Mouse (Mus musculus): ENCODE measurements around the gene Copb2. TPM values are rescaled to one million over a fixed set of nuclear protein-coding genes. Genes with fewer than 3 reads are reported as not detected.

Gene Copb2
- polyA plus RNA-seq, 1 experiment = 18.2 TPM

GRCm38 (mm10) chr9:98538017-98538712, 25.4 kb upstream of the Copb2 start:
- TF ChIP-seq GATA1 (IDR thresholded peaks at IDR 0.05; ENCODE audit: borderline replicate concordance, low read length) (no peak), FLI1 (IDR thresholded peaks at IDR 0.05; ENCODE audit: low read length) (no peak)
- H3K4me3 ChIP-seq (replicated peaks) = peak overlapping the region; percentile 77
- peaks cover 22% of the 10 kb centered on the region for H3K4me1 ChIP-seq
- peaks cover 2% of the 10 kb centered on the region; the same call in 1 of the 2 replicates for H3K9me3 ChIP-seq
- H3K27me3 ChIP-seq (replicated peaks) = peaks cover 3% of the 10 kb centered on the region
- H3K36me3 ChIP-seq (replicated peaks; ENCODE audit: low read length) = peaks cover 3% of the 10 kb centered on the region

GRCm38 (mm10) chr9:98538713-98539360, 24.7 kb upstream of the Copb2 start:
- Histone ChIP-seq H3K4me3 (replicated peaks) (peak overlapping the region; percentile 77), H3K9me3 (peaks cover 2% of the 10 kb centered on the region; the same call in 1 of the 2 replicates), H3K4me1 (peaks cover 18% of the 10 kb centered on the region), H3K27me3 (replicated peaks) (peaks cover 3% of the 10 kb centered on the region), H3K36me3 (replicated peaks; ENCODE audit: low read length) (peaks cover 3% of the 10 kb centered on the region)
- no peak for TF ChIP-seq FLI1 (IDR thresholded peaks at IDR 0.05; ENCODE audit: low read length)
- no peak for TF ChIP-seq GATA1 (IDR thresholded peaks at IDR 0.05; ENCODE audit: borderline replicate concordance, low read length)

- H3K36me3 ChIP-seq (replicated peaks; ENCODE audit: low read length) = no peaks in the 10 kb centered on the region
- no peak for TF ChIP-seq GATA1 (IDR thresholded peaks at IDR 0.05; ENCODE audit: borderline replicate concordance, low read length)
- no peak for TF ChIP-seq FLI1 (IDR thresholded peaks at IDR 0.05; ENCODE audit: low read length)
- peaks cover 21% of the 10 kb centered on the region for H3K4me1 ChIP-seq
- no peaks in the 10 kb centered on the region for H3K9me3 ChIP-seq
- H3K4me3 ChIP-seq (replicated peaks) = no peak overlapping the region
- H3K27me3 ChIP-seq (replicated peaks) = peaks cover 12% of the 10 kb centered on the region
Observed at GRCm38 (mm10) chr9:98544042-98544441, 19.5 kb upstream of the Copb2 start.

GRCm38 (mm10) chr9:98583852-98584251, 20.3 kb downstream of the Copb2 start:
- H3K4me1 ChIP-seq = no peaks in the 10 kb centered on the region
- no peaks in the 10 kb centered on the region for H3K9me3 ChIP-seq
- no peak for TF ChIP-seq GATA1 (IDR thresholded peaks at IDR 0.05; ENCODE audit: borderline replicate concordance, low read length)
- no peak for TF ChIP-seq FLI1 (IDR thresholded peaks at IDR 0.05; ENCODE audit: low read length)
- peaks cover 100% of the 10 kb centered on the region for H3K36me3 ChIP-seq (replicated peaks; ENCODE audit: low read length)
- no peaks in the 10 kb centered on the region for H3K27me3 ChIP-seq (replicated peaks)
- H3K4me3 ChIP-seq (replicated peaks) = no peak overlapping the region

GRCm38 (mm10) chr9:98600094-98600493, 36.6 kb downstream of the Copb2 start:
- no peak for TF ChIP-seq GATA1 (IDR thresholded peaks at IDR 0.05; ENCODE audit: borderline replicate concordance, low read length)
- TF ChIP-seq FLI1 (IDR thresholded peaks at IDR 0.05; ENCODE audit: low read length) = no peak
- Histone ChIP-seq H3K4me3 (replicated peaks) (peak overlapping the region; percentile 91), H3K9me3 (peaks cover 12% of the 10 kb centered on the region), H3K36me3 (replicated peaks; ENCODE audit: low read length) (peaks cover 38% of the 10 kb centered on the region), H3K4me1 (peaks cover 20% of the 10 kb centered on the region), H3K27me3 (replicated peaks) (peaks cover 12% of the 10 kb centered on the region)

- H3K4me1 ChIP-seq = peaks cover 17% of the 10 kb centered on the region
- H3K4me3 ChIP-seq (replicated peaks) = peak within 1 kb of the TSS; percentile 91
- H3K9me3 ChIP-seq = peaks cover 12% of the 10 kb centered on the region
- peaks cover 26% of the 10 kb centered on the region for H3K36me3 ChIP-seq (replicated peaks; ENCODE audit: low read length)
- TF ChIP-seq GATA1 (IDR thresholded peaks at IDR 0.05; ENCODE audit: borderline replicate concordance, low read length) = no peak
- TF ChIP-seq FLI1 (IDR thresholded peaks at IDR 0.05; ENCODE audit: low read length) = no peak
- peaks cover 12% of the 10 kb centered on the region for H3K27me3 ChIP-seq (replicated peaks)
Observed at GRCm38 (mm10) chr9:98601156-98601836, 37.8 kb downstream of the Copb2 start, which contains the start of gene Mrps22. TSS of gene Mrps22 (minus strand) at chr9:98601660.

- Histone ChIP-seq H3K36me3 (replicated peaks; ENCODE audit: low read length) (peaks cover 20% of the 10 kb centered on the region), H3K27me3 (replicated peaks) (peaks cover 12% of the 10 kb centered on the region), H3K9me3 (peaks cover 12% of the 10 kb centered on the region), H3K4me3 (replicated peaks) (peak overlapping the region; percentile 91), H3K4me1 (peaks cover 17% of the 10 kb centered on the region)
- TF ChIP-seq FLI1 (IDR thresholded peaks at IDR 0.05; ENCODE audit: low read length) (no peak), GATA1 (IDR thresholded peaks at IDR 0.05; ENCODE audit: borderline replicate concordance, low read length) (no peak)
Observed at GRCm38 (mm10) chr9:98601837-98602359, 38.4 kb downstream of the Copb2 start.

- TF ChIP-seq GATA1 (IDR thresholded peaks at IDR 0.05; ENCODE audit: borderline replicate concordance, low read length) (no peak), FLI1 (IDR thresholded peaks at IDR 0.05; ENCODE audit: low read length) (no peak)
- H3K4me1 ChIP-seq = peaks cover 12% of the 10 kb centered on the region
- peaks cover 18% of the 10 kb centered on the region for H3K27me3 ChIP-seq (replicated peaks)
- peaks cover 12% of the 10 kb centered on the region for H3K9me3 ChIP-seq
- no peaks in the 10 kb centered on the region for H3K36me3 ChIP-seq (replicated peaks; ENCODE audit: low read length)
- no peak overlapping the region for H3K4me3 ChIP-seq (replicated peaks)
Observed at GRCm38 (mm10) chr9:98604896-98605295, 41.4 kb downstream of the Copb2 start.

GRCm38 (mm10) chr9:98628480-98628879, 65.0 kb downstream of the Copb2 start:
- H3K27me3 ChIP-seq (replicated peaks) = peaks cover 45% of the 10 kb centered on the region
- TF ChIP-seq FLI1 (IDR thresholded peaks at IDR 0.05; ENCODE audit: low read length) = no peak
- TF ChIP-seq GATA1 (IDR thresholded peaks at IDR 0.05; ENCODE audit: borderline replicate concordance, low read length) = no peak

More at GRCm38 (mm10) chr9:98628480-98628879, 65.0 kb downstream of the Copb2 start:
- Histone ChIP-seq H3K9me3 (no peaks in the 10 kb centered on the region), H3K36me3 (replicated peaks; ENCODE audit: low read length) (no peaks in the 10 kb centered on the region), H3K4me3 (replicated peaks) (no peak overlapping the region), H3K4me1 (no peaks in the 10 kb centered on the region)

All from megakaryocyte, embryonic 14.5 days (primary cell).